Mouse (Mus musculus) retina, postnatal 1 day (tissue): ENCODE results near the gene Plin5.
"Not testable (repeated sequence)": the region's sequence is repeated elsewhere in the genome, so short reads cannot be mapped to it uniquely, and the experiment has no call there.

Source experiments
- DNase-seq: peaks from one replicate; pipeline ENCODE4 v3.0.0-alpha.2; 2012

Gene Plin5

DNA sequence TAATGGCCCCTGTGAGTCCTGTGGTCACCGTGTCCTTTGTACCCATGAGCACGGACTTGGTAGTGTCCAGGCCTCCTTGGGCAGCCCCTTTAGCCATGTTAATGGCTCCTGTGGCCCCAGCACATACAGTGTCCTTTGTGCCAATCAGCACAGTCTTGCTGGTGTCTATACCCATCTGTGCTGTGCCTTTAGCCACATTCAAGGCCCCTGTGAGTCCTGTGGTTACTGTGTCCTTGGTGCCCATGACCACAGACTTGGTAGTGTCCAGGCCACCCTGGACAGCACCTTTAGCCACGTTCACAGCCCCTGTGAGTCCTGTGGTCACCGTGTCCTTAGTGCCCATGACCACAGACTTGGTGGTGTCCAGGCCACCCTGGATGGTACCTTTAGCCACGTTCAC, 12.6 kb downstream of the Plin5 start:
- DNase-seq: not testable (repeated sequence)

DNA sequence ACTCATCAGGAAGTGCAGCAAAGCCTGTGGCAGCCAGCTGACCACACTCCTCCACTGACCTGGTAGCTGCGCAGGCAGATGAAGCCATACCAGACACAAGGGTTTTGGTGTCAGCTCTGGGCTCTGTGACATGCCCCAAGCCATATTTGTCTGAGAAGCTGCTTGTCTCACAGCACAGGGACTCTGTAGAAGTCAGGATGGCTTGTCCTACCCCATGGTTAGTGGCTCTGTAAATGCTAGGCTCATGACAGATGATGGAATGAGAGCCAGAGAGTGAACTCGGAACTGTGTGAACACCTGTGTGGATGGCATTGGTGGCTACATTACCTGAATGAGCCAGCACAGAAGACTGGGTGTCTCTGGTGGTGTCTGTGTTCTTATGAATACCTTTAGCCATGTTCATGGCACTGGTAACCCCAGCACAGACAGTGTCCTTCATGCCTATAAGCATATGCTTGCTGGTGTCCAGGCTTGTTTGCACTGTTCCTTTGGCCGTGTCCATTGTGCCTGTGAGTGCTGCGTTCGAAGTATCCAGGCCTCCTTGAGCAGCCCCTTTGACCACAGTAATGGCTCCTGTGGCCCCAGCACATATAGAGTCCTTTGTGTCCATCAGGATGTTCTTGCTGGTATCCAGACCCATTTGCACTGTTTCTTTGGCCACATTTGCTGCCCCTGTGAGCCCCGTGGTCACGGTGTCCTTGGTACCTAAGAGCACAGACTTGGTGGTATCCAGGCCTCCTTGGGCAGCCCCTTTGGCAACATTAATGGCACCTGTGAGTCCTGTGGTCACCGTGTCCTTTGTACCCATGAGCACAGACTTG, 13.7 kb downstream of the Plin5 start:
- DNase-seq: no peak

DNA sequence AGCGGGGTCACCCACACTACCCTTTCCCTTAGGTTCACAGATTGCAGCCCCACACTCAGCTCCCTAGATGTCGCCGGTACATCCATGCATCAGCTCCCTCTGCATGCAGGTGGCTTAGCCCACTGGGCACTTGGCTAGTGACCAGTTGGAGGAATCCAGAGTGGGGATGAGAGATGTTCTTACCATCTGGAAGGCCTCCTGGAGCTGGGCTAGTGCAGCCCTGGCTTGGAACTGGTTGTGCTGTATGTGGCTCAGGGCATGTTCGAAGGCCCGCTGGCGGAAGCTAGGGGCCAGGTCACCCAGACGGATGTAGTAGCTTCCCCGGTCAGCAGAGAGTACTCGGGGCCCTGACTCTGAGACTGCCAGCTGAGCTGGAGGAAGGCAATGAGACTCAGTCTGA, 14.5 kb downstream of the Plin5 start:
- DNase-seq: no peak

DNA sequence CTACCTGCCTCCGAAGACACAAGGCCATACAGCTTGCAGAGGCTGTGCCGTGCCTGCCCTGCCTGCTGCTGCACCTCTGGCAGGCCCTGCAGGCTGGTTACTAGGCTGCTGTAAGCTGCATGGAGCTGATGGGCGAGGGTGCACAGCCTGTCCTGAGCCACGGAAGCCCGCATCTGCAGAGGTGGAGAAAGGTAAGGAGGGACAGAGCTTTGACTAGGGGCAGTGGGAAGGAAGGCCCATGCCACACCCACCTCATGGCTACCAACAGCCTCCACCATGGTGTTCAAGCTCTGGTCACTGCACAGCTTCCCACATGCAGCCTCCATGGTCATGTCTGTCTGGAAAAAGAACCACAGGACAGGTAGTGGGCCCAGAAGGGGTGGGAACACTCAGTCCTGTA, 15.2 kb downstream of the Plin5 start:
- DNase-seq: no peak

DNA sequence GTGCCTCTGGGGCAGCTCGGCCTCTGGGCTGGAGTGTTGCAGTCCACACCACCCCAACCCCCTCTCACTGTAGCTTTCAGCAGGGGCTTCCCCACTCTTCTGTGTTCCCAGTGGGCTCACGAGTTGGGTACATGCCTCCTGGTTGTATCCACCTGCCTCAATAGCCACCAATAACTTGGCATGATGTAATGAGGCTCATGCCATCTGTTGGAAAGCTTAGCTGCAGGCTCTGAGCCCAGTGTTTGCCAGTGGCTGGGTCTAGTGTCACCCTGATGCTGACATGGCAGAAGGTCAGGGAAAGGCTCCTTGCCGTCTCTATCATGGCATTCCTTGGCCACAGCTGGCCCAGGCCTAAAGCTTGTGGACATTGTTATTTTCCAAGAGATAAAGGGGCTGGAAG, 16.6 kb downstream of the Plin5 start:
- no peak for DNase-seq

DNA sequence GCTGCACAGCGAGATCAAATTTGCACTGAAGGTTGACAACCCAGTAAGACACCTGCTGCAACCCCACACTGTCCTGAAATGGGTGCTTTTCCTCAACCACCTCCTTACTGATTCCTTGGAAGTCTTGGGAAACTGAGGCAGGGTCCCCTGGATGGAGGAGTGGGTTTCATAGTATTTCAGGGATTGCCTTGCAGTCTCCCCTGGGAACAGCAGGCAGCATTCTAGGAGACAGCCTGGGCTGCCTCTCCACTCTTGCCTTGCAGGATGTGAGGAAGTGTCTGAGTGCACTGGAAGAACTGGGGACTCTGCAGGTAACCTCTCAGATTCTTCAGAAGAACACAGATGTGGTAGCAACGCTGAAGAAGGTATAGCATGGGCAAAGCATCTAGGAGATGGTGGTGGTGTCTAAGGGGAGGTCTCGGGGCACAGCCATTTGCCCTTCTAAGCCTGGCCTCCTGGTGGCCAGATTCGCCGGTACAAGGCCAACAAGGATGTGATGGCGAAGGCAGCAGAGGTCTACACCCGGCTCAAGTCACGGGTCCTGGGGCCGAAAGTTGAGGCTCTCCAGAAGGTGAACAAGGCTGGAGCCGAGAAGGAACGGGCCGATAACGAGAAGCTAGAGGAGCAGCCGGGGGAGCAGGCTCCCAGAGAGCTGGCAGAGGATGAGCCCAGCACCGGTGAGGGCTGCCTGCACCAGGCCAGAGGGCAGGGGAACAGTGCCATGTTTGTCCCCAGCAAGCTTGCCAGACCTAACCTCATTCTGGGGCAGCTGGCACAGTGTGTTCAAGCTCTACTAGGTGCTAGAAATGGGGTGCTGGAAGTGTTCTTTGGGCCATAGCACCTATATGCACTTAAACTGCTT, 18.5 kb downstream of the Plin5 start:
- DNase-seq: no peak

DNA sequence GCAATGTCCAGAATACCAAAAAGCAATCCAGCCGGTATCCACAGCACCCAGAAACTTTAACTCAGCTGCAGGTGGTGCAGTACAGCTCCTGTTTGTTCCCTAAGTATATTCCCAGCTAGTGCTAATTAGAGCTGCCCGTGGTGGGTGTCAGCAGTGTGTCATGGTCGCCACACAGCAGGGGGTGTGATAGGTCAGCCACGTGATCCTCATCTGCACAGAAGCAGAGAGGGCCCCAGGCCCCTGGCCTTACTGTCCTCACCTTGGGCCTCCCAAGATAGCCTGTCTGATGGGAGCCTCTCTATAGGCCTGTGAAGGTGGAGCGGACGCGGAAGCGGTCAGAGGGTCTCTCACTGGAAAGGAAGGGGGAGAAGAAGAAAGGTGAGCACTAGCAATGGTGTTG, 19.2 kb downstream of the Plin5 start:
- no peak for DNase-seq

DNA sequence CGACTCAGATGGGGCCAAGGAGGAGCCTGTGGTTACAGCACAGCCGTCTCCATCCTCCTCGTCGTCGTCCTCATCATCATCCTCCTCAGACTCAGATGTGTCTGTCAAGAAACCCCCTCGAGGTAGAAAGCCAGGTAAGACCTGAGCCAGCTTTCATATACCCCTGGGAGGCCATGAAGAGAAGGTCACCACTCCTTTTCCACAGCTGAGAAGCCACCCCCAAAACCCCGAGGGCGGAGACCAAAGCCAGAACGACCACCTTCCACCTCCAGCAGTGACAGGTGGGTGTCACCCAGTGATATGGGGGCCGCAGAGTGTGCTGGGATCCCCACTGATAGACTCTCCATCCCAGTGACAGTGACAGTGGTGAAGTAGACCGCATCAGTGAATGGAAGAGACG, 20.5 kb downstream of the Plin5 start:
- DNase-seq: no peak

DNA sequence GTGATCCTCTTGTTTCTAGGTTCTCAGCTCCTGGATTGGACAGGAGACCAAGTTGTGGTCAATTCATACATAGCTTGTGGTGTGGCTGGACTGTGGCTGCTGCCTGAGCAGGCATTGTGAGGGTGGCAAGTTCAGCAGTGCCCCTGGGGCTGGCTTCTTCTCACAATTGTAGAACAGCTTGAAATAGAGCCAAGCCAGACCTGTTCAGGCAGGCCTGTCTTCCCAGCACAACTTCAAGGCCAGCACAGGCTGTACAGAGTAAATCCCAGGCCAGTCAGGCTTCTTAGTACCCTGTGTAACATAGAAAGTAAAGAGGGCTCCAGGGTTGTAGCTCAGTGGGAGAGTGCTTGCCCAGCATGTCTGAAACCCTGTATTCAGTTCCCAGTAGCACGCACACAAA, 24.6 kb downstream of the Plin5 start:
- DNase-seq: no peak

DNA sequence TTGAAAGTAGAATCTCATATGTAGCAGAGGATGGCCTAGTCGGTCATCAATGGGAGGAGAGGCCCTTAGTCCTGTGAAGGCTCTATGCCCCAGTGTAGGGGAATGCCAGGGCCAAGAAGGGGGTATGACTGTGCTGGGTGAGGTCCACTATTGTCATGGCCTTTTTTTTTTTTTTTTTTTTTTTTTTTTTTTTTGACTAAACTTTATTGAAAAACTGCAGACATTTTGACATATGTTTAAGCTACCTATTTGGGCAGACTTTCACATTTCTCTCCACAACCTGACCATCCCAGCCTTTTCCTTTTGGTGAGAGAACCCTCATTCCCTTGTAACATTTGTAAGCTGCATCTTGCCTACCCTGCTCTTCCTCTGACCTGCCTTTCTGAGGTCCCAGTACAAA, 25.1 kb downstream of the Plin5 start:
- no peak for DNase-seq

DNA sequence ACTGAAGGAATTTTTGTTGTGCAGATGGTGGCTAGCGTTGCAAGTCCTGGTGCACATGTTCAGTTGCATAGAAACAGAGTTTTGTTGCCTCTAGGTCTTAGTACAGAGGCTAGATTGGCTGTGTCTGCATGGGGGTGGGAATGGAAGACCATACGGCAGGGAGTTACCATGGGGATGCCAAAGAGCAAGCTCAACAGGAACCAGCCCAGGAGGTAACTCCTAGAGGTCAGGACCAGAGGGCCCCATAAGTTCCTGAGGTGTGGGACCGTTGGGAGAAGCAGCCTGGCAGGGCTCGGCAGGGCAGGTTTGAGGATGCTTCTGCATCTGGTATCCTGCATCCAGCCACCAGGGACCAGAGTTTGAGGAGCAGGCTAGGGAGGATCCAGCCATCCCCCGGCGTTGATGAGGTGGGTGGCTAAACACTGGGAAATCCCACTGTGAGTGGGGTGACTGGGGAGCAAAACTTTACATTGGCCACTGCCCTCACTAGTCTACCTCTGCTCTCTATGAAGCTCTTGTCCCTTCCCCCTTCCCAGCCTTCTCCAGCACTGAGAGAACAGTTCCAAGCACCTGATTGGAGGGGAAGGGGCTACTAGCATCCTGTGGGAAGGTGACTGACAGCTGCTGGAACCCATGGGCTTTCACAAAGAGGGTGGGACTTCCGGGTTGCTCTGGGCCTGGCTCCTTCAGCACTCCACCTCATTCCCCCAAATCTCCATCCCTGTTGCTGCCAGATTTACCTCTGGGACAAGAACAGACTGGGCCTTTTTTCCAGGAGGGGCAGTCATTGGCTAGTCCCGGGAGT, 36.4 kb downstream of the Plin5 start:
- DNase-seq: peak; percentile 92

DNA sequence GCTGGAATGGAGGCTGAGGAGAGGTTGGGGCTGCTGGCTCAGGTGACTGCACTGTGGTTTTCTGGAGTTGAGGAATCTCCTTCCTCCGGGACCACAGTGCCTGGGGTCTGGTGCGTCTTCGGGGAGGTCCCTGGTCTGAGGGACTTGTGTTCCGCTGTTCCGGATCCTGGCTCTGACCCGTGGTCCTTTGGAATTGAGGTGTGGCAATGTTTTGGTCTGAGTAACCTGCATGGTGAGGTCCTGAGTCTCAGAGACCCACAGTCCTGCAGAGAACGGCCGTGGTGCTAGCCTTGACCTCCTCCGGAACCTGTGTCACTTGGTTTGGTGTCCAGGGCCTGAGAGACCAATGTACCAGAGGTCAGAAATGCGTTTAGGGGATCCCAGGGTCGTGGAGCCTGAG, 37.5 kb downstream of the Plin5 start:
- no peak for DNase-seq

DNA sequence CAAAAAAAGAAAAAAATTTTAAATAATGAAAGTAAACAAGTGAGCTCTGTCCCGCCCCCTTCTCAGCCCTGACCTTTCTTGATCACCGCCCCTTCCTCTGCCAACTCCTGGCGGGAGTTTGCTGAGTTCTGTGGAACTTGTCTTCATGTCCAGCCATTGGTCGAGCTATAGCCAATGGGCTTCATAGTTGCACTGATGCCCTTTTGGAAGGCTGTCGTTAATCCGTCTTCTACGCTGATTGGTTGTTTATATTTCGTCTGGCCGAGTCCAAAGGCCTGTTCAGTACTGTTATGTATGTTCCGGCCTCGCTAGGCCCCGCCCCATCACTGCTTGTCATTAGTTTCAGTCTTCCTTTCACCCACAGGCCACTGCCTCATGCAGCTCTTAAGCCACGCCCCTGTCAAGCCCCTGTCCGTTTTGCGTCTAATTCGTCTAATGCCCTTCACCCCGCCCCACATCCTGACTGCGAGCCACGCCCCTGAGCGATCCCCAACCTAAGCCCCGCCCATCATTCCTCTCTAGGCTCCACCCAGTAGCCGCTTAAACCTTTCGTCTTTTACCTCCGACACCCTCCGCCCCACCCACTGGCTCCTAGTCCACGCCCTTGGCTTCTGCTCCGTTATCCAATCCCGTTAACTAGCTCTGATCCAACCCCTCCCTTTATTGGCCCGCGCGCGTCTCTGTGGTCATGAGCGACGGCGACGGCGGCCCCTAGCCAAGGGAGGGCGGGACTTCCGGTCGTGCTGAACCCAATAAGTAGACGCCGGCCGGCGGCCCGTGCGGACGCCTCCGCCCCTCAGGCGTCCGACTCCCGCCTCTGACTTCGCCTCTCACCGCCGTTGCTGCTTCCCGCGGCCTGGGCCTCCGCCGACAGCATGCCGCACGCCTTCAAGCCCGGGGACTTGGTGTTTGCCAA, 38.3 kb downstream of the Plin5 start, which contains the start of gene Hdgfl2:
Gene Hdgfl2 (plus strand): TSS at position 755 of the 916 bp plus-strand sequence.
- peak; percentile 100 for DNase-seq

DNA sequence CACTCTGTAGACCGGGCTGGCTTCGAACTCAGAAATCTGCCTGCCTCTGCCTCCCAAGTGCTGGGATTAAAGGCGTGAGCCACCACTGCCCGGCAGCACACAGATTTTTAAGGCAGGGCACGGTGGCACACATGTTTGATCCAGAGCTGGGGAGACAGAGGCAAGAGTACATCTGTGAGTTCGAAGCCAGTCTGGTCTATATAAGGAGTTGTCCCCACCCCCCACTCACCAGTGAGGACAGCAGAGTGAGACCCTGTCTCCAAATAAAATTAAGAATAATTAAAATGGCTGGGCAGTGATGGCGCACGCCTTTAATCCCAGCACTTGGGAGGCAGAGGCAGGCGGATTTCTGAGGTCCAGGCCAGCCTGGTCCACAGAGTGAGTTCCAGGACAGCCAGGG, 39.0 kb downstream of the Plin5 start:
- DNase-seq: peak; percentile 10

DNA sequence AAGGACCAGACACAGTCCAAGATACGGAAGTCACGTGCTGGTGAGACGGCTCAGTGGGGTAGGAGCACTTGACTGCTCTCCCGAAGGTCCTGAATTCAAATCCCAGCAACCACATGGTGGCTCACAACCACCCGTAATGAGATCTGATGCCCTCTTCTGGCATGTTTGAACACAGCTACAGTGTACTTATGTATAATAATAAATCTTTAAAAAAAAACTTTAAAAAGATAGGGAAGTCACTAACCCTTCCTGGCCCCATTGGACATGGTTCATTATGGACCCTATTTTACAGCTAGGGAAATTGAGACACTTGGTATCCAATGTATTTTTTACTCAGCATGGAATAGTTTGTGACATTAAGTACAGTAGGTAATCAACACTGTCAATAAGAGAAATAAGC, 39.9 kb downstream of the Plin5 start:
- no peak for DNase-seq

DNA sequence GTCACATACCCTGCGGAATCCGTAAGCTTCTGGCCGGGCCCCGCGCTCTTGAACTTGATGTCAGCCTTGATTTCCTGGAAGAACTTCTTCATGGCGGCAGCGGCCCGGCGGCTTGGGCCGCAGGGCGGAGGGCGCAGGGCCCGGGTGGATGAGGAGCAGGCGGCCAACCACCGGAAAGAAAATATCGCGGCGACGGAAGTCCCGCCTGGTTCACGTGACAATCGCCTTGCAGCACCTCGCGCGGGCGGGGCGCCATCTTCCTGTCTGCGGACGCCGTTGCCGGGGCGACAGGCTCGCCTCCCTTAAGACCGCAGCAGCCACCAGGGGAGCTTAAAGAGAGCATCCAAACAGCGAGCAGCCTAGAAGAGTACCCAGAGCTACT, 42.6 kb downstream of the Plin5 start, which contains the start of gene Ubxn6:
Gene Ubxn6 (minus strand): TSS at position 202 of the 382 bp plus-strand sequence.
- peak; percentile 98 for DNase-seq

DNA sequence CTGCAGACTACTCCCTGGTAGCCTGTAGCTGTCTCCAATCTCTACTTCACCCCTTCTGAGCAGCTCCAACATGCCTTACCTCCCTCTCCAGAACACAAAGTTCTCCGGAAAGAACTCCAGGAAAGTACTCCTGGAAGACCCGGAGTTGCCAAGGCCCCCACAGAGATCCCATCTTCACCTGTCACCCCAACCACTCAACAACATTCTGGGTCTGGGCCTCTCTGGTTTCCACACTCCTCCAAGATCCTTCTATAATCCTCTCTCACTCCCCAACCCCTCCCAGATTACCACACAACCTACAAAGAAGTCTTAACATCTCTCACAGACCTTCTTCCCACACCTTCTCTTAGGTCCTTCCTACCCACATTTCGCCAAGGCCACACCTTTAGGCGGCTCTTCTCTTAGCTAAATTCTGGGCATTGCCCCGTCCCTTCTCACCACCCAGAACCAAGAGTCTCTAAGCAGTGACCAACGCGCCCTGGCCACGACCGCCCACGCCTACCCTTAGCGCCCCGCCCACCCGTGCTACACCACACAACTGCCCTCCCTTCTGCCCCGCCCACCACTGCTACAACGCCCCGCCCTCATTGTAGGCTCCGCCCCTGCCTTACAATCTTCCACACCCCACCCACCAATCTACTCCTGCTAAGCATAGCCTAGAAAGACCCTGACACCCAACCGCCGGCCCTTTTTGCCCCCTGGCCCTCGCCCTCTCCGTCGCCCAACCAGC, 43.1 kb downstream of the Plin5 start:
- peak; percentile 89 for DNase-seq

DNA sequence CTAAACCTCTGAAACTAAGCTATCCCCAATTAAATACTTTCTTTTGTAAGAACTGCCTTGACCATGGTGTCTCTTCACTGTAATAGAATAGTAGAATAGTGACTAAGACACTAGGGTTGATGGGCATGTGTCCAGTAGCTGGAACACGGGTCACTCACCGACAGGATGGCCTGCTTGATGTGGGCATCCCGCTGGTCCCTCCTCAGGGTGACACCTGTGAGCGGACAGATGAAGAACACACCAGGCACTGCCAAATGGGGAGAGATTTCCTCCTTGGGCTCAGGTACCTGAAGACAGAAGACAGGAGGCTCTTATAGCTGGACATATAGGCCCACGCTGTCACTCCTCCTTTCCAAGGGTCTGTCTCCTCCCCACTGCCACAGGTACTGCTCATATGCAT, 45.2 kb downstream of the Plin5 start:
- no peak for DNase-seq

DNA sequence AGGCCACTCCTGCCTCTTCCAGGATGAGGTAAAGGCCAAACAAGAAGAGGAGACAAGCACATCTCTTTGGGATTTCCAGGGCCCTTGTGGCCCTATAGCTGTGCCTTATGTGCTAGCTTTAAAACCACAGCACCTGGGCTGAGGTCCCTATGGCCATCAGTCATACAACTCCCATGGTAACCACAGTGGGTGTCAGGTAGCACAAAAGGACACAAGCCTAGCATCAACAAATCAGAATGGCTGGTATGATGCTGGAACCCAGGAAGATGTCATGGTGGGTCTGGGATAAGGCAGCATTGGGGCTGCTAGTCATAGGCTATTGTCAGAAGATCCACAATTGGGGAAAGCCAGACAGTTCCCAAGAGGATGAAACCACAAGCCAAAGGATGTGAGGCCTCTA, 46.3 kb downstream of the Plin5 start:
- DNase-seq: no peak

DNA sequence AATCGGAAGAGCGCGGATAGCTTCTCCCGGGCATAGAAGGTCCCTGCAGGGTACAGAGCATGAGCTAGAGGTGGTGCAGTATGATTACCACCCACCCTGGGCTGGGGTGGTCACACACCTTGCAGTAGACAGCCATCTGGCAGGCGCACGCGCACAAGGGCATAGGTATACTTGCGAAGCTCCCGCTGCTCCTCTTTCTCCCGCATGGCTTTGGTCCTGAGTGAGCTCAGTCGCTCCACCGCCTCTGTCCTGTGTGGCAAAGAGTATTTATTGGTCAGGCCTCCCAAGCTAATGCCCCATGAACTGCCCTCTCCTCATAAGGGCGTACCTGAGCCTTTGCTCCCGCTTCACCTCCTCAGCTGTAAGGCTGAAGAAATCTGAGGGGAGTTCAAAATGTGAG, 48.3 kb downstream of the Plin5 start:
- DNase-seq: no peak

DNA sequence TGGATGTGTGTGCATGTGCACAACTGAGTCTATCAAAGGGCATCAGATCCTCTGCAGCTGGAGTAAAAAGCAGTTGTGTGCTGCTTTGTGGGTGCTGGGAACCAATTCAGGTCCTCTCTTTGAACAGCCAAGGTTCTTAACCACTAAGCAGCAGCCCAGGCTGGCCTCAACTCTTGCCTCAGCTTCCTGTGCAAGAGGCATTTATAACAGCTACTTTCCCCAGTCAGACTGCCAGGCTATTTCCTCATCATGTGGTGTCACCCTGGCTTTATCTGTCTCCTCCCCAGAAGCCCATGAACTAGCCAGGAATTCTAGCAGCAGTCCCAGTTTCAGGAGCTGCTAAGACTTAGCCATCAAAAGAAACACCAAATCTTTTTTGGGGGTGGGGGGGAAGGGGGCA, 50.9 kb downstream of the Plin5 start:
- no peak for DNase-seq
